Mouse (Mus musculus) spleen, embryonic (tissue): Measurements from ENCODE around the gene Mtmr14.

Experiments used
- CTCF ChIA-PET: fragments of 350-600 bp; sonication (Branson Sonifier 250); formaldehyde crosslinking; loops from one replicate; lab custom pipeline; 2022; lab: Charles Lee

Mtmr14 gene

GRCm38 (mm10) chr6:113237542-113238270 lies at the start of gene Mtmr14:
Mtmr14 (plus strand) TSS chr6:113237843.
- CTCF ChIA-PET, result interaction anchor here (0.6 to 0.8 kb wide), 2 partner anchors 10 to 13 kb away, joined by 3 read pairs; no protein-coding TSS in a partner anchor

- CTCF ChIA-PET, result no interaction called here
Observed at GRCm38 (mm10) chr6:113193765-113194460, 43.7 kb upstream of the Mtmr14 start.

- CTCF ChIA-PET, result no interaction called here
Observed at GRCm38 (mm10) chr6:113194517-113194840, 43.2 kb upstream of the Mtmr14 start.

- CTCF ChIA-PET, result interaction anchor here (0.9 kb wide), 1 partner anchor 57 kb away, joined by 3 read pairs; no protein-coding TSS in a partner anchor
Observed at GRCm38 (mm10) chr6:113194841-113195595, 42.6 kb upstream of the Mtmr14 start, which contains the start of gene Lhfpl4. Lhfpl4 (minus strand) TSS chr6:113195384.

- CTCF ChIA-PET, result interaction anchor here (0.5 to 0.9 kb wide), 2 partner anchors 10 to 57 kb away, joined by 3 to 7 read pairs; no protein-coding TSS in a partner anchor
Observed at GRCm38 (mm10) chr6:113195596-113195992, 42.0 kb upstream of the Mtmr14 start.

GRCm38 (mm10) chr6:113216280-113216679 lies 21.4 kb upstream of the Mtmr14 start:
- CTCF ChIA-PET, result no interaction called here

GRCm38 (mm10) chr6:113225798-113226197 lies 11.8 kb upstream of the Mtmr14 start:
- CTCF ChIA-PET, result no interaction called here

GRCm38 (mm10) chr6:113226705-113227104 lies 10.9 kb upstream of the Mtmr14 start:
- CTCF ChIA-PET, result no interaction called here

- CTCF ChIA-PET, result no interaction called here
Observed at GRCm38 (mm10) chr6:113235141-113235540, 2.5 kb upstream of the Mtmr14 start.

- CTCF ChIA-PET, result interaction anchor here (0.8 kb wide), 1 partner anchor 11 kb away, joined by 3 read pairs; no protein-coding TSS in a partner anchor
Observed at GRCm38 (mm10) chr6:113238442-113238841, 799 bp downstream of the Mtmr14 start.

GRCm38 (mm10) chr6:113242753-113243152 lies 5.1 kb downstream of the Mtmr14 start:
- CTCF ChIA-PET, result no interaction called here

GRCm38 (mm10) chr6:113245585-113245984 lies 7.9 kb downstream of the Mtmr14 start:
- CTCF ChIA-PET, result no interaction called here

- CTCF ChIA-PET, result no interaction called here
Observed at GRCm38 (mm10) chr6:113250786-113251185, 13.1 kb downstream of the Mtmr14 start.

GRCm38 (mm10) chr6:113251921-113252320 lies 14.3 kb downstream of the Mtmr14 start:
- CTCF ChIA-PET, result interaction anchor here (0.9 kb wide), 1 partner anchor 56 kb away, joined by 3 read pairs; the partner anchor contains the start of gene Lhfpl4

- CTCF ChIA-PET, result no interaction called here
Observed at GRCm38 (mm10) chr6:113254899-113255298, 17.3 kb downstream of the Mtmr14 start.

- CTCF ChIA-PET, result no interaction called here
Observed at GRCm38 (mm10) chr6:113261174-113261858, 23.7 kb downstream of the Mtmr14 start.

- CTCF ChIA-PET, result no interaction called here
Observed at GRCm38 (mm10) chr6:113263531-113263930, 25.9 kb downstream of the Mtmr14 start.

GRCm38 (mm10) chr6:113264429-113264828 lies 26.8 kb downstream of the Mtmr14 start:
- CTCF ChIA-PET, result no interaction called here

GRCm38 (mm10) chr6:113266996-113267655 lies 29.5 kb downstream of the Mtmr14 start:
- CTCF ChIA-PET, result no interaction called here

GRCm38 (mm10) chr6:113267988-113268387 lies 30.3 kb downstream of the Mtmr14 start:
- CTCF ChIA-PET, result no interaction called here

GRCm38 (mm10) chr6:113272365-113272764 lies 34.7 kb downstream of the Mtmr14 start:
- CTCF ChIA-PET, result no interaction called here
